Mouse (Mus musculus) liver, adult 2 months (tissue): ENCODE results near the gene Faah. TPM values are rescaled to one million over a fixed set of nuclear protein-coding genes. Genes with fewer than 3 reads are reported as not detected.

Experiments
- DNase-seq: peaks from one replicate; pipeline ENCODE4 v3.0.0-alpha.2; 2011; ENCODE audit warnings: low read depth, low spot score; ENCODE audit errors: extremely low read depth
- H3K27ac ChIP-seq: fragments of 200-500 bp; replicated peaks from 2 replicates; pipeline ENCODE4 v1.5.1; 2012; ENCODE audit warnings: low read depth, mild to moderate bottlenecking, control low read depth, inconsistent platforms, low read length; ENCODE audit not compliant: insufficient read depth
- H3K27me3 ChIP-seq: fragments of 200-500 bp; 2 replicates; pipeline ENCODE4 v1.6.1; 2012; ENCODE audit warnings: mild to moderate bottlenecking, moderate library complexity, low read length, inconsistent platforms; ENCODE audit not compliant: control insufficient read depth, insufficient read depth
- H3K36me3 ChIP-seq: fragments of 200-500 bp; 2 replicates; pipeline ENCODE4 v1.6.1; 2012; ENCODE audit warnings: low read length, inconsistent platforms; ENCODE audit not compliant: control insufficient read depth, insufficient read depth
- H3K4me1 ChIP-seq: fragments of 200-500 bp; 2 replicates; pipeline ENCODE4 v1.6.1; 2011; ENCODE audit warnings: low read length; ENCODE audit not compliant: control insufficient read depth, insufficient read depth
- H3K4me3 ChIP-seq: fragments of 200-500 bp; 2 replicates; pipeline ENCODE4 v1.5.1; 2011; ENCODE audit warnings: low read depth, mild to moderate bottlenecking, control low read depth, low read length, moderate library complexity; ENCODE audit not compliant: insufficient read depth
- H3K79me2 ChIP-seq: fragments of 200-500 bp; 2 replicates; pipeline ENCODE4 v1.6.1; 2012; ENCODE audit warnings: inconsistent platforms, mild to moderate bottlenecking, low read length, moderate library complexity; ENCODE audit not compliant: control insufficient read depth, insufficient read depth
- H3K9ac ChIP-seq: fragments of 200-500 bp; 2 replicates; pipeline ENCODE4 v1.6.1; 2012; ENCODE audit warnings: low read depth, mild to moderate bottlenecking, control low read depth, inconsistent platforms, low read length
- CTCF ChIP-seq: fragments of 200-500 bp; IDR thresholded peaks from 2 replicates; pipeline ENCODE4 v1.5.1; 2011; ENCODE audit warnings: low read depth, low read length, control low read depth
- POLR2A ChIP-seq: fragments of 200-500 bp; IDR thresholded peaks from 2 replicates; pipeline ENCODE4 v1.6.1; 2011; ENCODE audit warnings: low read length, control low read depth; ENCODE audit not compliant: insufficient read depth; ENCODE audit errors: extremely low read depth
- WGBS: fragments of 180-500 bp; shearing (Covaris S2); methylation state at CpG from one replicate; pipeline ENCODE4 v1.1.7; 2018; 5-methylcytosine and 5-hydroxymethylcytosine counted together
- polyA plus RNA-seq: library from polyadenylated mRNA; depleted of rRNA; stranded (reverse); fragments of >200 nt; gene quantifications from 2 replicates; pipeline ENCODE4 v1.2.3, GENCODE M21; 2012
- total RNA-seq: library from RNA; depleted of rRNA; stranded (reverse); fragments of >200 nt; gene quantifications from 2 replicates; pipeline ENCODE4 v1.2.3, GENCODE M21; 2014

Gene Faah
- total and polyA plus RNA-seq, 2 experiments, result 55.9 to 125 TPM

DNA sequence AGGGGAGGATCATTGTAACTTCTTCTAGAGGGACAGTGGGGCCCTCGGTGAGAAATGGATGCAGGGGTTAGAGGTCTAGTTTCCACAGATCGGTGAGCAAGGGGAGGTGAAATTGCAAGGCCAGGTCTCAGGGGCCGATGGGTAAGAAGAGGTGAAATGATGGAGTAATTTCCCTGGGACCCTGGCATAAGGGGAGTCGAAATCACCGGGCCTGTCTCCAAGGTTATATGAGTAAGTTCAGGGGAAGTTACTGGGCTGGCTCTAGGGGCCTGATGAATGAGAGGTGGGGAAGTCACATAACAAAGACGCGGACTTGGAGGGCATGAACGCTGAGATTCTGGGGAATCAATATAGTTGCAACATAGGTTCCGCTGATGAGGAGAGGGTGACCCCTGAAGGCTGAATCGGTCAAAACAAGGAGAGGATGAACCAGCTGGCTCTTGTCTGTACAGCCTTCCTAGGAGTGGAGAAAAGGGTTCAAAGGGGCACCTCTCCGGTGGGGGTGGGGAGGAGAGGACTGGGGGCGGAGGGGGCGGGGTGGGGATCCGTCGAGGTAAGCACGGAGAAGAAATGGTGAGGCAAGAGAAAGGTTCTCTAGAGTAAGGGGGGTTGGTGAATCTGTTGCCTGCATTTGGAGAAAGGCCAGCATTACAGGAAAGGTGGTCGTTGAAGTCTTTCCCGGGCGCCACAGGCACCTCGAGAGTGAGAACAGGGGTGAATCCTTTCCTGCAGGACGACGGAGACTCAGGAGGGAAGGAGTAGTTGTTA lies 35.0 kb upstream of the Faah start:
- DNase-seq, result peak; percentile 81

DNA sequence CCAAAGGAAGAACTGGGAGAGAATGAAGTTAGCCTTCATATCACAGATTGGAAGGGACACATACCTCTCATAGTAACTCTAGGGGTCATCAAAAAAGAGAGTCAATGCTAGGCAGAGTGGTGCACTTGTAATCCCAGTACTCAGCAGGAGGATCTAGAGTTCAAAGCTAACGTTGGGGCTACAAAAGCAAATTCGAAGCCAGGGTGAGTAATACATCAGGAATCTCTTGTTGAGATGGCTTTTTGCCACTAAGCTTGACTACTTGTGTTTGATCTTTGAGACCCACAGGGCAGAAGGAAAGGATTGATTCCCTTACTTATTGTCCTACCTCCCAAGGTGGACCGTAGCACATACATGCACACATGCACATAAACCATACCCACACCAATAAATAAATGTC lies 31.5 kb upstream of the Faah start:
- Histone ChIP-seq H3K9ac (no peak overlapping the region), H3K79me2 (no peaks in the 10 kb centered on the region; the same call in 1 of the 2 replicates), H3K27me3 (no peaks in the 10 kb centered on the region), H3K4me1 (peaks cover 8% of the 10 kb centered on the region), H3K27ac (no peak overlapping the region), H3K4me3 (no peak overlapping the region), H3K36me3 (peaks cover 13% of the 10 kb centered on the region)
- TF ChIP-seq CTCF (no peak), POLR2A (no peak)
- WGBS, result 78% methylated on average over 3 of the region's 3 CpGs
- DNase-seq, result no peak

More for the DNA sequence above, 35.0 kb upstream of the Faah start:
- H3K4me1 ChIP-seq, result peaks cover 8% of the 10 kb centered on the region
- H3K27me3 ChIP-seq, result no peaks in the 10 kb centered on the region
- WGBS, result 4% methylated on average over 22 of the region's 22 CpGs
- H3K36me3 ChIP-seq, result peaks cover 5% of the 10 kb centered on the region
- no peaks in the 10 kb centered on the region; the same call in 1 of the 2 replicates for H3K79me2 ChIP-seq
- H3K4me3 ChIP-seq, result peak overlapping the region; percentile 63
- H3K9ac ChIP-seq, result peak overlapping the region; percentile 76
- TF ChIP-seq CTCF (peak; percentile 39; the same call in 1 of the 2 replicates), POLR2A (no peak)
- peak overlapping the region; percentile 94 for H3K27ac ChIP-seq

DNA sequence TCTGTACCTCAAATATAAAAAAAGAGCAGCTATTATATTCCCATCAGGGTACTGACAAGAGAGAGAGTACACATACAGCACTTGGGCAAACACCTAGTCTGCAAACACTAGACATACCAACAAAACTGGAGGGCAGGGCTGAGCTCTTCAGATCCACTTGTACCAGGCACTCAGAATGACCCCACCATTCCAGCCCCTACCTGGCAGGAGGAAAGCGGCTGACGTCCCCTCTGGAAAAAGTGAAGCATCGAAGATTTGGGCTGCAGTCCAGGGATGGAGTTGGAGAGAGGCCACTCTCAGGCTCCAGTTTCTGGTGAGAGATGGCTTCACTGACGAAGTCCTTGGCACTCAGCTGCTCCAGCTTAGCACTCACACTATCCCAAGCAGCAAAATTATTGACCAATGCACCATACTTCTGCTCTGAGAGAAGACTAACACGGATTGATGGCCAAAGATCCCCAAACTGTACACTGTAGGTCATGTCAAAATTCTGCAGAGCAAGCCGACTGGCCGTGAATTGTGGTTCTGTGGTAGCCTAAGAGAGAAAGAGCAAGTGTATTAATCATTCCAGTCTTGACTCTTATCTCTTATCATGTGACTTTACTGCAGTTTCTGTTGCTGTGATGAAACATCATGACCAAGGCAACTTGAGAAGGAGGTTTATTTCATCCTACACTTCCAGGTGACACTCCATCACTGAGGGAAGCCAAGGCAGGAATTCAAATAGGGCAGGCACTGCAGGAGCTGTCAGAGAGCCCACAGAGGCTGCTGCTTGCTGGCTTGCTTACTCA lies 30.6 kb upstream of the Faah start:
- H3K9ac ChIP-seq, result no peak overlapping the region
- peaks cover 4% of the 10 kb centered on the region for H3K4me1 ChIP-seq
- H3K27me3 ChIP-seq, result no peaks in the 10 kb centered on the region
- TF ChIP-seq POLR2A (no peak), CTCF (no peak)
- no peak for DNase-seq
- H3K36me3 ChIP-seq, result peaks cover 14% of the 10 kb centered on the region
- H3K79me2 ChIP-seq, result no peaks in the 10 kb centered on the region; the same call in 1 of the 2 replicates
- no peak overlapping the region for H3K27ac ChIP-seq
- no peak overlapping the region for H3K4me3 ChIP-seq
- WGBS, result 68% methylated on average over 7 of the region's 7 CpGs

DNA sequence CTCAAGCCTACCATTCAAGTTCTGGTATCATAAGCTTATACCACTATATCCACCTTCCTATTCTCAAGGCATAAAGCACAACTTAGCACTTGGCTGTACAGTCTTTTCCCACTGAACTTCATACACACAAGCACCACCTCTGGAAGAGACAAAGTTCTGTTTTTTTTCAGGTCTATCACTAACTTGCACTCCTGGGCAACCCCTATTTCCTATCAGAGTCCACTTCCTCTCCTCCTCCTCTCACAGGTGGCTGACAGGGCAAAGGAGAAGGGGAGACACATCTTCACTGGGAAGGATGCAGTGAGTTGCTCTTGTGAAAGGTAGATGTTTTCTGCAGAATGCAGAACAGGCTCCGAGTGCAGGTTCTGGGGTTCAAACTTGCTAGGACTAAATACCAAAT lies 30.0 kb upstream of the Faah start:
- Histone ChIP-seq H3K79me2 (no peaks in the 10 kb centered on the region; the same call in 1 of the 2 replicates), H3K36me3 (peaks cover 14% of the 10 kb centered on the region), H3K9ac (no peak overlapping the region), H3K4me3 (no peak overlapping the region), H3K27me3 (no peaks in the 10 kb centered on the region), H3K4me1 (peaks cover 4% of the 10 kb centered on the region), H3K27ac (no peak overlapping the region)
- WGBS, result 94% methylated on average over 1 of the region's 1 CpGs
- TF ChIP-seq CTCF (no peak), POLR2A (no peak)
- no peak for DNase-seq

DNA sequence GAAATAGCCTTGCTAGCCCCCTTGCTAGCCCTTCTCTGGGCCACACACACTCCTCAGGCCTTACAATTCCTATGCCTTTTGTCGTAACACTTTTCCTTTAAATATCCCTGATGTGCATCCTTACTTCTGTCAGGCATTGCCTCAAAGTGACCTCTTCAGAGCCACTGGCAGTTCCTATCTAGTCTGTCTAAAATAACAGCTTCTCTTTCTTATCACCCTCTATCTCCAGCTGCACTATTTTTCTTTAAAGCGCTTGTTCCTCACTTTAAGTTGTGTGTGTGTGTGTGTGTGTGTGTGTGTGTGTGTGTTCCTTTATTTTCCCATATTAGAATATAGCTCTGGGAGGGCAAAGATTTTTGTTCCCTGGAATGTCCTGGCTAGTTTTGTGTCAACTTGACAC lies 28.9 kb upstream of the Faah start:
- WGBS, result 95% methylated on average over 2 of the region's 2 CpGs
- Histone ChIP-seq H3K27me3 (no peaks in the 10 kb centered on the region), H3K79me2 (no peaks in the 10 kb centered on the region; the same call in 1 of the 2 replicates), H3K27ac (no peak overlapping the region), H3K4me3 (no peak overlapping the region), H3K9ac (no peak overlapping the region), H3K36me3 (peaks cover 14% of the 10 kb centered on the region), H3K4me1 (no peaks in the 10 kb centered on the region)
- no peak for DNase-seq
- no peak for TF ChIP-seq CTCF
- TF ChIP-seq POLR2A, result no peak
